Mouse (Mus musculus): Measurements from ENCODE around the gene Olfr362. TPM values are rescaled to one million over a fixed set of nuclear protein-coding genes. Genes with fewer than 3 reads are reported as not detected.
"Not testable (repeated sequence)": the region's sequence is repeated elsewhere in the genome, so short reads cannot be mapped to it uniquely, and the experiment has no call there.

The Olfr362 gene
- polyA plus RNA-seq (2015; fragmentation: Nextera tagmentation; extraction: Ambion mirVana) = not detected in 2 replicates

DNA sequence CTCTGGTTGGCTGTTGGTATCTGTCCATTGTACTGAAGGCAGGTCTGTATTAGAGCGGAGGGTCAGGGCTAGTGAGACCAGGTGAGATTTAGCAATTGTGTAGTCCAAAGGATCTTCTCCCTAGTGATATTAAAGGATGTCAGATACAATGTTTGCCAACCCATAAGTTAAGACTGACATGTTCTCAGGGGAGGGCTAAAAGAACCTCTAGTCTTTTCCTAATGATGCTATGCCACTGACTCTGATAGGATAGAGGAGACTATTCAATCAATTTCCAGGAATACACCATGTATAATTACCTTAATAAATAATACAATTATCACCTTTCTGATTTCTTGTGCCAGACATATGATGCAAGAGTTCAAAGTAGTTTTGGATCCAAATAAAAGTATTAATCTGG lies at the start of gene Olfr362:
Gene Olfr362, minus strand, starts transcription at position 101 of the 400 bp plus-strand sequence.
- Histone ChIP-seq H3K27ac (no peak within 1 kb of the TSS), H3K9ac (no peak within 1 kb of the TSS), H3K9me3 (peaks cover 5% of the 10 kb centered on the region; the same call in 1 of the 2 replicates), H3K4me2 (no peak within 1 kb of the TSS), H3K27me3 (no peaks in the 10 kb centered on the region), H3K4me3 (no peak within 1 kb of the TSS), H3K4me1 (no peaks in the 10 kb centered on the region), H3K36me3 (no peaks in the 10 kb centered on the region)
- 87% methylated on average over 1 of the region's 1 CpGs for WGBS
- ATAC-seq (ENCODE audit: insufficient number of reproducible peaks, insufficient read depth, low FRiP score, low TSS enrichment, low read depth) = no peak

DNA sequence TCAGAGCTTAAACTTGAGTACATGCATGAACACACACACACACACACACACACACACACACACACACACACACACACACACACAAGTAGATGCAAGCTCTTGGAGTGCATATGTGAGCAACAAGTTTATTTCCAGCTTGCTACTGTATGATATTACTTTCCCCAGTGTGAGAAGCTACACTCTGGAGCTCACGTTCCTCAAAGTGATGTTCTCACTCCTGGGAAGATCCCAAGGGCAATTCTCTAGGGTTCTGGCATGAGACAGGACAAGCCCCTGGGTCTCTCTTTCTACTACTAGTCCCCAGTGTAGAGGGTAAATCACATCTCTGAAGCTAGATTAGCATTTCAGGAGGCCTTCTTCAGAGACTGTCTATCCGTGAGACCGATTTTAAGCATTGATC lies 21.3 kb upstream of the Olfr362 start, which contains the start of gene Olfr364-ps1:
Gene Olfr364-ps1, plus strand, starts transcription at position 301 of the 400 bp plus-strand sequence.
- H3K9me3 ChIP-seq = peaks cover 10% of the 10 kb centered on the region; the same call in 1 of the 2 replicates
- no peaks in the 10 kb centered on the region for H3K27me3 ChIP-seq
- H3K4me1 ChIP-seq = no peaks in the 10 kb centered on the region
- H3K36me3 ChIP-seq = no peaks in the 10 kb centered on the region
- H3K27ac ChIP-seq = no peak within 1 kb of the TSS
- 71% methylated on average over 3 of the region's 3 CpGs for WGBS
- no peak within 1 kb of the TSS for H3K4me3 ChIP-seq
- H3K9ac ChIP-seq = no peak within 1 kb of the TSS
- ATAC-seq (ENCODE audit: insufficient number of reproducible peaks, insufficient read depth, low FRiP score, low TSS enrichment, low read depth) = no peak
- H3K4me2 ChIP-seq = no peak within 1 kb of the TSS

DNA sequence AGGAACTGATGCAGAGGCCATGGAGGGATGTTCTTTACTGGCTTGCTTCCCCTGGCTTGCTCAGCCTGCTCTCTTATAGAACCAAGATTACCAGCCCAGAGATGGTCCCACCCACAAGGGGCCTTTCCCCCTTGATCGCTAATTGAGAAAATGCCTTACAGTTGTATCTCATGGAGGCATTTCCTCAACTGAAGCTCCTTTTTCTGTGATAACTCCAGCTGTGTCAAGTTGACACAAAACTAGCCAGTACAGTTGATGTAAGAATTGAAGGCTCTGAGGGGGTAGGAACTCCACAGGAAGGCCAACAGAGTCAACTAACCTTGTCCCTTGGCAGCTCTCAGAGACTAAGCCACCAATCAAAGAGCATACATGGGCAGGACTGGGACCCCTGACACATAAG lies 28.5 kb downstream of the Olfr362 start, which contains the start of gene Olfr361:
Gene Olfr361, minus strand, starts transcription at position 101 of the 400 bp plus-strand sequence.
- 58% methylated on average over 1 of the region's 1 CpGs for WGBS
- H3K4me2 ChIP-seq; H3K36me3 ChIP-seq; H3K27me3 ChIP-seq; H3K27ac ChIP-seq; H3K9ac ChIP-seq; ATAC-seq (ENCODE audit: insufficient number of reproducible peaks, insufficient read depth, low FRiP score, low TSS enrichment, low read depth); H3K4me3 ChIP-seq; H3K4me1 ChIP-seq; H3K9me3 ChIP-seq: not testable (repeated sequence)

DNA sequence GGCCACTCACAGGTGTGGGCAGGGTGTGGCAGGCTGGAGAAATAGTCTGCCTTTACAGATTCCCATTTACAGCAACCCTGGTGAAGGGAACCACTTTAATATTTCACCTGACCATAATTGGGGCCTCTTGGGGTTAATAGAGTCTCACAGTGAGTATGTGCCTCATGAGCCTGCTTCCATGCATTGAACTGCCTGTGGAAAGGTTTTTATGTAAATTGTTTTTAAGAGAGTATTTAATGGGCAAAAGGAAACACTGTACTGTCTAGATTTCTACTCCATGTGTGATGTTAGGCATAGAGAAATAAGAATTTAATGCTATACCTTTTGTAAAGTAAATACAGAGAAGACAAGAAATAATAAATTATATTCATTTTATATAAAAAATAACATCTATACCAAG lies 52.3 kb downstream of the Olfr362 start, which contains the start of gene Olfr360:
Gene Olfr360, plus strand, starts transcription at position 301 of the 400 bp plus-strand sequence.
- H3K4me1 ChIP-seq = no peaks in the 10 kb centered on the region
- H3K4me3 ChIP-seq = no peak within 1 kb of the TSS
- peaks cover under 1% of the 10 kb centered on the region; the same call in 1 of the 2 replicates for H3K9me3 ChIP-seq
- H3K9ac ChIP-seq = no peak within 1 kb of the TSS
- ATAC-seq (ENCODE audit: insufficient number of reproducible peaks, insufficient read depth, low FRiP score, low TSS enrichment, low read depth) = no peak
- H3K4me2 ChIP-seq = no peak within 1 kb of the TSS
- no peaks in the 10 kb centered on the region for H3K36me3 ChIP-seq
- H3K27me3 ChIP-seq = no peaks in the 10 kb centered on the region
- H3K27ac ChIP-seq = no peak within 1 kb of the TSS

Other genes with a start within 250 kb of the Olfr362 start
- not detected in 2 replicates for gene Olfr352, start 249.4 kb downstream of the Olfr362 start, polyA plus RNA-seq (2015; fragmentation: Nextera tagmentation; extraction: Ambion mirVana)
- gene Olfr353, start 225.0 kb downstream of the Olfr362 start, polyA plus RNA-seq (2015; fragmentation: Nextera tagmentation; extraction: Ambion mirVana) = not detected in 2 replicates
- not detected in 2 replicates for gene Olfr354, start 212.2 kb downstream of the Olfr362 start, polyA plus RNA-seq (2015; fragmentation: Nextera tagmentation; extraction: Ambion mirVana)
- not detected in 2 replicates for gene Olfr355, start 189.0 kb downstream of the Olfr362 start, polyA plus RNA-seq (2015; fragmentation: Nextera tagmentation; extraction: Ambion mirVana)
- not detected in 2 replicates for gene Olfr356, start 180.8 kb downstream of the Olfr362 start, polyA plus RNA-seq (2015; fragmentation: Nextera tagmentation; extraction: Ambion mirVana)
- gene Olfr357, start 124.1 kb downstream of the Olfr362 start, polyA plus RNA-seq (2015; fragmentation: Nextera tagmentation; extraction: Ambion mirVana) = not detected in 2 replicates
- not detected in 2 replicates for gene Olfr358, start 108.6 kb downstream of the Olfr362 start, polyA plus RNA-seq (2015; fragmentation: Nextera tagmentation; extraction: Ambion mirVana)
- gene Olfr360, start 52.2 kb downstream of the Olfr362 start, polyA plus RNA-seq (2015; fragmentation: Nextera tagmentation; extraction: Ambion mirVana) = not detected in 2 replicates
- gene Olfr361, start 28.6 kb downstream of the Olfr362 start, polyA plus RNA-seq (2015; fragmentation: Nextera tagmentation; extraction: Ambion mirVana) = not detected in 2 replicates
- 0.10 TPM in 1 of 2 replicates, not detected in the other for gene Olfr364-ps1, start 21.4 kb upstream of the Olfr362 start, polyA plus RNA-seq (2015; fragmentation: Nextera tagmentation; extraction: Ambion mirVana)
- not detected in 2 replicates for gene Olfr365, start 70.3 kb upstream of the Olfr362 start, polyA plus RNA-seq (2015; fragmentation: Nextera tagmentation; extraction: Ambion mirVana)
- not detected in 2 replicates for gene Olfr366, start 93.7 kb upstream of the Olfr362 start, polyA plus RNA-seq (2015; fragmentation: Nextera tagmentation; extraction: Ambion mirVana)
- gene Olfr368, start 208.6 kb upstream of the Olfr362 start, polyA plus RNA-seq (2015; fragmentation: Nextera tagmentation; extraction: Ambion mirVana) = not detected in 2 replicates
- 48.3 and 50.2 TPM in 2 replicates for gene Pdcl, start 241.4 kb upstream of the Olfr362 start, polyA plus RNA-seq (2015; fragmentation: Nextera tagmentation; extraction: Ambion mirVana)